Mouse (Mus musculus): ENCODE results near the gene Mroh8. TPM values are rescaled to one million over a fixed set of nuclear protein-coding genes. Genes with fewer than 3 reads are reported as not detected.

Gene Mroh8
- total and polyA plus RNA-seq, 3 experiments = 0.15 to 0.18 TPM; not detected in 1

DNA sequence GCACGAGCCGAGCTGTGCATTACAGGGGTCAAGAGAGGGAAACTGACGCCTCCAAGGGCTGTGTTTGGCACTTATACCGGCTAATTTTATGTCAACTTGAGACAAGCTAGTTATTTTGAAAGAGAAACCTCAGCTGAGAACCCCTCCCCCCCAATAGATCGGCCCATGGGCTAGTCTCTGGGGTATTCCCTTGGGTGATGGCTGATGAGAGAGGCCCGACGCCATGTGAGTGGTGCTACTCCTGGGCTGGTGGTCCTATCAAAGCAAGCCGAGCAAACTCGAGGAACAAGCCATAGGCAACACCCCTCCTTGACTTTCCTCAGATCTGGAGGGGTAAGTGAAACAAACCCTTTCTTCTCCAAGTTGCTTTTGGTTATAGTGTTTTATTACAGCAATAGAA is 16.8 kb downstream of the Mroh8 start:
- TF ChIP-seq HCFC1 (IDR thresholded peaks at IDR 0.05; ENCODE audit: low read depth, low read length) (no peak), CHD1 (IDR thresholded peaks at IDR 0.05; ENCODE audit: low read depth, low read length) (no peak), POLR2AphosphoS5 (IDR thresholded peaks at IDR 0.05; ENCODE audit: borderline replicate concordance, low read depth, low read length) (no peak), MEF2A (IDR thresholded peaks at IDR 0.05; ENCODE audit: extremely low read depth, insufficient replicate concordance, low read depth, low read length, poor library complexity, severe bottlenecking) (no peak), ZNF384 (IDR thresholded peaks at IDR 0.05; ENCODE audit: low read depth, low read length) (no peak), JUND (IDR thresholded peaks at IDR 0.05; ENCODE audit: low read depth, low read length) (no peak), MXI1 (IDR thresholded peaks at IDR 0.05; ENCODE audit: low read depth, low read length) (no peak), KAT2A (conservative IDR thresholded peaks at IDR 0.05; ENCODE audit: low read depth, low read length) (no peak), CTCF (IDR thresholded peaks at IDR 0.05 in 2 of 3, conservative IDR thresholded peaks at IDR 0.05 in 1 of 3; ENCODE audit: control insufficient read depth in 1 of 3, insufficient read depth in 1 of 3, low read depth in 2 of 3, low read length in 3 of 3, poor library complexity in 1 of 3, severe bottlenecking in 1 of 3) (no peak), TBP (IDR thresholded peaks at IDR 0.05; ENCODE audit: low read depth, low read length) (no peak), POLR2A (IDR thresholded peaks at IDR 0.05; ENCODE audit: control insufficient read depth in 1 of 2, insufficient read depth in 1 of 2, low read depth in 1 of 2, low read length in 2 of 2, poor library complexity in 1 of 2) (no peak), ZMIZ1 (IDR thresholded peaks at IDR 0.05; ENCODE audit: low read depth, low read length) (no peak), MYC (IDR thresholded peaks at IDR 0.05; ENCODE audit: low read depth, low read length) (no peak), MAFK (IDR thresholded peaks at IDR 0.05; ENCODE audit: borderline replicate concordance, low read depth, low read length) (no peak), SIN3A (IDR thresholded peaks at IDR 0.05; ENCODE audit: low read length) (no peak)
- Histone ChIP-seq H3K4me3 (ENCODE audit: control insufficient read depth in 1 of 2, insufficient read depth in 1 of 2, low read depth in 2 of 2, low read length in 2 of 2) (no peak overlapping the region), H3K9ac (ENCODE audit: control insufficient read depth, low read depth, low read length, poor library complexity, severe bottlenecking) (no peak overlapping the region), H3K4me1 (ENCODE audit: control insufficient read depth in 1 of 2, insufficient read depth in 2 of 2, low read length in 2 of 2) (peaks cover 0 to 5% of the 10 kb centered on the region in 2 experiments; a peak in 1 of 4 replicates), H3K27me3 (ENCODE audit: control insufficient read depth in 1 of 2, insufficient read depth in 2 of 2, low read length in 2 of 2) (peaks cover 2 to 5% of the 10 kb centered on the region in 2 experiments), H3K79me2 (ENCODE audit: control insufficient read depth, insufficient read depth, low read length, poor library complexity) (no peaks in the 10 kb centered on the region), H3K36me3 (ENCODE audit: control insufficient read depth in 1 of 2, insufficient read depth in 2 of 2, low read length in 2 of 2) (no peaks in the 10 kb centered on the region), H3K9me3 (replicated peaks; ENCODE audit: insufficient read depth, low read length) (no peaks in the 10 kb centered on the region), H3K27ac (ENCODE audit: control insufficient read depth, low read depth, low read length) (no peak overlapping the region)
- DNase-seq (ENCODE audit: low read depth, low spot score) = no peak

DNA sequence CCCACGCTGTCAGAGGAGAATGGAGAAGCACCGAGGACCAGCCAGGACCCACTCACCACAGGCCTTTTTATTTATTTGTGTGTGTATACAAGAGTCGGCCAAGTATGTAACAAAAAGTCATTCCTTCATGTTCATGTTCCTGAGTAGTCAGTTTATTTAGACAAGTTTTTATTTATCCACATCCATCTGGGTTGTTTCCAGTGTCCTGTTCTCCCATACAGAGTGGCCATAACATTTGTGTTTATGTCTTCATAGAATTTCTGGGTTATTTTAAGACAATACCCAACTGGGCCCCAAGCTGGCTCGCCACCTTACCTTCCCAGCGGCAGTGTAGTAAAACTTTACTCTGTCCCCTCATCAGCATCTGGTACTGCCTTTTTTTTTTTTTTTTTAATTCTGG is 17.4 kb downstream of the Mroh8 start:
- Histone ChIP-seq H3K9ac (ENCODE audit: control insufficient read depth, low read depth, low read length, poor library complexity, severe bottlenecking) (no peak overlapping the region), H3K79me2 (ENCODE audit: control insufficient read depth, insufficient read depth, low read length, poor library complexity) (no peaks in the 10 kb centered on the region), H3K9me3 (replicated peaks; ENCODE audit: insufficient read depth, low read length) (no peaks in the 10 kb centered on the region), H3K27me3 (ENCODE audit: control insufficient read depth in 1 of 2, insufficient read depth in 2 of 2, low read length in 2 of 2) (peaks cover 2 to 5% of the 10 kb centered on the region in 2 experiments), H3K4me3 (ENCODE audit: control insufficient read depth in 1 of 2, insufficient read depth in 1 of 2, low read depth in 2 of 2, low read length in 2 of 2) (no peak overlapping the region), H3K36me3 (ENCODE audit: control insufficient read depth in 1 of 2, insufficient read depth in 2 of 2, low read length in 2 of 2) (no peaks in the 10 kb centered on the region), H3K27ac (ENCODE audit: control insufficient read depth, low read depth, low read length) (no peak overlapping the region), H3K4me1 (ENCODE audit: control insufficient read depth in 1 of 2, insufficient read depth in 2 of 2, low read length in 2 of 2) (peaks cover 0 to 5% of the 10 kb centered on the region in 2 experiments; a peak in 1 of 4 replicates)
- no peak for DNase-seq (ENCODE audit: low read depth, low spot score)
- TF ChIP-seq MYC (IDR thresholded peaks at IDR 0.05; ENCODE audit: low read depth, low read length) = no peak
- no peak for TF ChIP-seq ZMIZ1 (IDR thresholded peaks at IDR 0.05; ENCODE audit: low read depth, low read length)
